Mouse (Mus musculus): ENCODE results near the gene Hspa8. TPM values are rescaled to one million over a fixed set of nuclear protein-coding genes. Genes with fewer than 3 reads are reported as not detected.

Gene Hspa8
- polyA plus RNA-seq (2012; ENCODE audit: low replicate concordance) = 158 and 295 TPM in 2 replicates

DNA sequence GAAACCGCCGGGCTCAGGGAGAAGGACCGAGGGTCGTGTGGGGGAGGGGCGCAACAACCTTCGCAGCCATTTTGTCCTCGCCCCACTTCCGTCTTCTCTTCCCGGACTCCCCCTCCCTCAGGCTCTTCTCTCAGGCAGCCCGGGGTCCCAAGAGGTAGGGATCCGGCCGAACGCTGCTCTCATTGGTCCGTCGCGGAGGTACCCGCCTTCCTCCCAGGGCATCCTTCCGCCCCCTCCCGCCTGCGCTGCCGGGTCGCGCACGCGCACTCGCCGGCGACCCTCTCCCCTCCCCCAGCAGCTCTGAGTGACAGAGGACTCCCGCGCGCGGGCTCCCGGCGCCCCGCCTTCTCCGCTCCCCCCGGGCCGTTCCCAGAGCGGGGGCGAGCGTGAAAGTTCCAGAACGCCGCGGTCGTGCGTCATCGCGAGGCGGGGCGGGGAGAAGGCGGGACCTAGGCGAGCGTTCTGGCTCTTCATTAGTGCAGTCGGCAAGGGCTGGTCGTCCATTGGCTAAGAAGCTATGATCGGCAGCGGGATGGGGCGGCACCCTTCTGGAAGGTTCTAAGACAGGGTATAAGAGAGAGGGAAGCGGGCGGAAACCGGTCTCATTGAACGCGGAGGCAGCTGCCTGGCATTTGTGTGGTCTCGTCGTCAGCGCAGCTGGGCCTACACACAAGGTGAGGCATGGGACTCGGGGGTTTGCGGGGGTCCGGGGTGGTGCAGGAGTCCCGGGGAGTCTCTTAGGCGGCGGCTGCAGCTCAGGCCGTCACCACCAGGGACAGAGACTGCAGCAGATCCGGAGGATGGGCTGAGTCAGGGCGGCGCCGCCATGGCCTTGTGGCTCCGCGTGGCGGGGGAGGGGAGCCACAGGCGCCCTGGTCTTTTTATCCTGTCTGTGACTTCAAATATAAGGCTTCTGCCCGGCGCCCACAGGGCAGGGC is at the start of gene Hspa8:
Hspa8 (plus strand) TSS at position 310 of the 938 bp plus-strand sequence.

Other genes with a start within 250 kb of the Hspa8 start
- gene Gm21915, start 130.4 kb upstream of the Hspa8 start, polyA plus RNA-seq (2012; ENCODE audit: low replicate concordance) = not detected in 2 replicates
- gene Clmp, start 115.0 kb upstream of the Hspa8 start, polyA plus RNA-seq (2012; ENCODE audit: low replicate concordance) = 0.09 and 0.45 TPM in 2 replicates
- gene Bsx, start 73.1 kb downstream of the Hspa8 start, polyA plus RNA-seq (2012; ENCODE audit: low replicate concordance) = 0.04 TPM in 1 of 2 replicates, not detected in the other
- gene Jhy, start 163.1 kb downstream of the Hspa8 start, polyA plus RNA-seq (2012; ENCODE audit: low replicate concordance) = 1.4 and 4.6 TPM in 2 replicates
- gene Crtam, start 203.6 kb downstream of the Hspa8 start, polyA plus RNA-seq (2012; ENCODE audit: low replicate concordance) = 0.33 and 0.55 TPM in 2 replicates